ENCODE assay signal across 8 mouse cellular contexts in genomic region chr5:22343843-22344555, GRCm38 (mm10). TPM values are rescaled to one million over a fixed set of nuclear protein-coding genes. Genes with fewer than 3 reads are reported as not detected.
A peak's percentile ranks its signal among the peaks of the same experiment; 100 is the strongest.
DNase-seq lines count a peak whose midpoint lies in the region; ATAC-seq and TF ChIP-seq lines count a peak whose summit lies in the region.

No protein-coding gene starts in this region.

- peak overlapping the region; percentile 72 for H3K9ac ChIP-seq in ES-Bruce4 (ENCODE audit: low read depth, poor library complexity, severe bottlenecking)
- peak overlapping the region; percentile 74 for H3K9ac ChIP-seq in forebrain, postnatal 0 days
- peak overlapping the region; percentile 37 for H3K9ac ChIP-seq in limb, embryonic 15.5 days
- H3K9ac ChIP-seq in stomach, embryonic 15.5 days: no peak overlapping the region

- peak overlapping the region; percentile 86 for H3K4me2 ChIP-seq in forebrain, postnatal 0 days (ENCODE audit: low read depth)
- H3K4me2 ChIP-seq in limb, embryonic 15.5 days: peak overlapping the region; percentile 92
- peak overlapping the region; percentile 97 for H3K4me2 ChIP-seq in stomach, embryonic 15.5 days

- no peaks in the 10 kb centered on the region for H3K4me1 ChIP-seq in ES-Bruce4 (ENCODE audit: control insufficient read depth, insufficient read depth, low read length)
- H3K4me1 ChIP-seq in forebrain, postnatal 0 days (ENCODE audit: insufficient read depth): no peaks in the 10 kb centered on the region
- peaks cover 25% of the 10 kb centered on the region for H3K4me1 ChIP-seq in limb, embryonic 15.5 days
- peaks cover 15% of the 10 kb centered on the region for H3K4me1 ChIP-seq in stomach, embryonic 15.5 days

- no peaks in the 10 kb centered on the region for H3K36me3 ChIP-seq in ES-Bruce4 (ENCODE audit: control insufficient read depth, insufficient read depth, low read length, poor library complexity, severe bottlenecking)
- H3K36me3 ChIP-seq in forebrain, postnatal 0 days (ENCODE audit: insufficient read depth): no peaks in the 10 kb centered on the region
- no peaks in the 10 kb centered on the region for H3K36me3 ChIP-seq in limb, embryonic 15.5 days
- H3K36me3 ChIP-seq in stomach, embryonic 15.5 days: no peaks in the 10 kb centered on the region

- H3K27me3 ChIP-seq in ES-Bruce4 (ENCODE audit: control insufficient read depth, insufficient read depth, low read length, poor library complexity, severe bottlenecking): peaks cover 25% of the 10 kb centered on the region
- peaks cover 18% of the 10 kb centered on the region for H3K27me3 ChIP-seq in forebrain, postnatal 0 days (ENCODE audit: insufficient read depth, low read length)
- H3K27me3 ChIP-seq in limb, embryonic 15.5 days: peaks cover 81% of the 10 kb centered on the region
- H3K27me3 ChIP-seq in stomach, embryonic 15.5 days (replicated peaks): peaks cover 56% of the 10 kb centered on the region

- no peak for TF ChIP-seq EP300 in ES-Bruce4 (IDR thresholded peaks at IDR 0.05; ENCODE audit: insufficient read depth, low read depth, low read length)

- peak; percentile 81 for ATAC-seq in forebrain, postnatal 0 days
- no peak for ATAC-seq in limb, embryonic 15.5 days (ENCODE audit: insufficient number of reproducible peaks, low FRiP score, low TSS enrichment, low read depth)
- peak; percentile 10; the same call in 1 of the 2 replicates for ATAC-seq in stomach, embryonic 15.5 days (ENCODE audit: insufficient read depth, low FRiP score, low read depth)

- no peak overlapping the region for H3K27ac ChIP-seq in ES-Bruce4 (ENCODE audit: insufficient read depth, low read length)
- no peak overlapping the region; the same call in 1 of the 2 replicates for H3K27ac ChIP-seq in forebrain, postnatal 0 days (ENCODE audit: low read depth, low read length)
- no peak overlapping the region for H3K27ac ChIP-seq in limb, embryonic 15.5 days
- no peak overlapping the region for H3K27ac ChIP-seq in stomach, embryonic 15.5 days

- peak overlapping the region; percentile 65 for H3K4me3 ChIP-seq in ES-Bruce4 (ENCODE audit: low read depth, low read length)
- peak overlapping the region; percentile 69 for H3K4me3 ChIP-seq in forebrain, postnatal 0 days (ENCODE audit: low read depth, low read length)
- peak overlapping the region; percentile 52 for H3K4me3 ChIP-seq in limb, embryonic 15.5 days
- peak overlapping the region; percentile 50 for H3K4me3 ChIP-seq in stomach, embryonic 15.5 days (replicated peaks)

- under 1% methylated on average over 62 of the region's 65 CpGs for WGBS in forebrain, postnatal 0 days
- WGBS in limb, embryonic 15.5 days: under 1% methylated on average over 64 of the region's 65 CpGs
- under 1% methylated on average over 30 of the region's 65 CpGs for whole genome bisulfite sequencing in stomach, embryonic 15.5 days

- DNase-seq in kidney, adult 18-20 months: peak; percentile 15
- no peak for DNase-seq in kidney, postnatal 10 days
- DNase-seq in cerebellum, adult 11-12 months: peak; percentile 65
- no peak for DNase-seq in forebrain, postnatal 0 days
- no peak for DNase-seq in ovary, postnatal 36 days (ENCODE audit: low spot score)

- no peak for TF ChIP-seq POLR2A in ES-Bruce4 (IDR thresholded peaks at IDR 0.05; ENCODE audit: insufficient read depth, low read length)

- H3K9me3 ChIP-seq in ES-Bruce4 (replicated peaks; ENCODE audit: control insufficient read depth, insufficient read depth, low read length, poor library complexity, severe bottlenecking): no peaks in the 10 kb centered on the region
- no peaks in the 10 kb centered on the region for H3K9me3 ChIP-seq in forebrain, postnatal 0 days (ENCODE audit: low read length)
- no peaks in the 10 kb centered on the region for H3K9me3 ChIP-seq in limb, embryonic 15.5 days
- no peaks in the 10 kb centered on the region for H3K9me3 ChIP-seq in stomach, embryonic 15.5 days

- TF ChIP-seq CTCF in ES-Bruce4 (IDR thresholded peaks at IDR 0.05; ENCODE audit: low read depth, low read length): no peak
- no peak for TF ChIP-seq CTCF in forebrain, postnatal 0 days (IDR thresholded peaks at IDR 0.05; ENCODE audit: low read depth)

RNA-seq across cellular contexts. Expression of gene Reln, which starts 0.5 kb away (rescaled TPM):
- 1.4 and 2.1 TPM in 2 replicates for polyA plus RNA-seq in ES-Bruce4 (2011; ENCODE audit: insufficient read depth, insufficient read length, low read depth, missing spikeins)
- total RNA-seq in forebrain, postnatal 0 days (2014; rRNA removed): 155 and 208 TPM in 2 replicates
- 35.6 and 40.5 TPM in 2 replicates for polyA plus RNA-seq in forebrain, postnatal 0 days (2015; fragmentation: Nextera tagmentation; extraction: Ambion mirVana)
- polyA plus RNA-seq in limb, embryonic 15.5 days (2015; fragmentation: Nextera tagmentation; extraction: Ambion mirVana): 3.6 and 3.8 TPM in 2 replicates
- polyA plus RNA-seq in stomach, embryonic 15.5 days (2015; fragmentation: Nextera tagmentation; extraction: Ambion mirVana): 4.8 and 5.3 TPM in 2 replicates

Comparison
In these comparisons a context has a peak if more than half of its experiments do, and no peak if none do; other contexts are left out.
1. DNase-seq: peak in kidney, adult 18-20 months (single experiment) and cerebellum, adult 11-12 months (single experiment); none in kidney, postnatal 10 days (single experiment), forebrain, postnatal 0 days (single experiment) and ovary, postnatal 36 days (single experiment).
2. Peak in every context shown above with its lines, with median percentiles within 50 percentile points of each other: H3K4me3 ChIP-seq and H3K4me2 ChIP-seq.